Mouse (Mus musculus) spleen, postnatal 14 days (tissue): ENCODE data around the gene Vwa2.

Source experiments
- DNase-seq, 2 experiments: peaks; one replicate each; pipeline ENCODE4 v3.0.0; 2021 to 2022; ENCODE audit warnings: low spot score in 2 of 2

Gene Vwa2

GRCm38 (mm10) chr19:56873816-56874600 lies at the start of gene Vwa2:
Vwa2 (plus strand) TSS chr19:56874249.
- DNase-seq, result no peak

GRCm38 (mm10) chr19:56826047-56826631 lies 47.9 kb upstream of the Vwa2 start, which contains the start of gene Tdrd1:
Tdrd1 (plus strand) TSS chr19:56826209.
- no peak for DNase-seq

GRCm38 (mm10) chr19:56828305-56828704 lies 45.7 kb upstream of the Vwa2 start:
- no peak for DNase-seq

GRCm38 (mm10) chr19:56829267-56829666 lies 44.8 kb upstream of the Vwa2 start:
- DNase-seq, result no peak

- no peak for DNase-seq
Observed at GRCm38 (mm10) chr19:56830163-56830562, 43.9 kb upstream of the Vwa2 start.

- DNase-seq, result no peak
Observed at GRCm38 (mm10) chr19:56835340-56835739, 38.7 kb upstream of the Vwa2 start.

GRCm38 (mm10) chr19:56838942-56839706 lies 34.9 kb upstream of the Vwa2 start:
- DNase-seq, result no peak

- no peak for DNase-seq
Observed at GRCm38 (mm10) chr19:56842974-56843373, 31.1 kb upstream of the Vwa2 start.

GRCm38 (mm10) chr19:56852590-56852989 lies 21.5 kb upstream of the Vwa2 start:
- DNase-seq, result no peak

- DNase-seq, result no peak
Observed at GRCm38 (mm10) chr19:56856455-56856854, 17.6 kb upstream of the Vwa2 start.

- DNase-seq, result no peak
Observed at GRCm38 (mm10) chr19:56867701-56868100, 6.3 kb upstream of the Vwa2 start.

GRCm38 (mm10) chr19:56874601-56875315 lies 709 bp downstream of the Vwa2 start:
- no peak for DNase-seq

- no peak for DNase-seq
Observed at GRCm38 (mm10) chr19:56877364-56877763, 3.3 kb downstream of the Vwa2 start.

- DNase-seq, result no peak
Observed at GRCm38 (mm10) chr19:56887879-56888278, 13.8 kb downstream of the Vwa2 start.

- no peak for DNase-seq
Observed at GRCm38 (mm10) chr19:56888654-56889053, 14.6 kb downstream of the Vwa2 start.

- DNase-seq, result no peak
Observed at GRCm38 (mm10) chr19:56891438-56891837, 17.4 kb downstream of the Vwa2 start.

GRCm38 (mm10) chr19:56892586-56892985 lies 18.5 kb downstream of the Vwa2 start:
- no peak for DNase-seq

GRCm38 (mm10) chr19:56893326-56893725 lies 19.3 kb downstream of the Vwa2 start:
- no peak for DNase-seq

- DNase-seq, result no peak
Observed at GRCm38 (mm10) chr19:56897654-56898053, 23.6 kb downstream of the Vwa2 start.

GRCm38 (mm10) chr19:56904095-56904494 lies 30.0 kb downstream of the Vwa2 start:
- DNase-seq, result no peak

GRCm38 (mm10) chr19:56905395-56905794 lies 31.3 kb downstream of the Vwa2 start:
- no peak for DNase-seq

GRCm38 (mm10) chr19:56907850-56908249 lies 33.8 kb downstream of the Vwa2 start:
- DNase-seq, result no peak
